Mouse (Mus musculus): ENCODE data around the gene Cltc.

GRCm38 (mm10) chr11:86652578-86652979 lies 104.8 kb downstream of the Cltc start:
- TF ChIP-seq POLR2A (IDR thresholded peaks at IDR 0.05; ENCODE audit: insufficient read length, low read depth) = no peak
- TF ChIP-seq REST (IDR thresholded peaks at IDR 0.05; ENCODE audit: insufficient read depth, insufficient read length) = no peak
- no peak for TF ChIP-seq MAX (IDR thresholded peaks at IDR 0.05; ENCODE audit: low read depth)
- TF ChIP-seq CEBPB (IDR thresholded peaks at IDR 0.05; ENCODE audit: insufficient read depth, poor library complexity, severe bottlenecking) = peak; percentile 85
- TF ChIP-seq POLR2AphosphoS2 (IDR thresholded peaks at IDR 0.05; ENCODE audit: insufficient read length, low read depth) = no peak

Data from myocyte (in vitro differentiated cells).